Mouse (Mus musculus) MEL (cell line): ENCODE measurements at regions not wholly inside any gene's neighbourhood (a gene's known extent, or its start where the extent isn't known, plus 50 kb on each side); places are given as distances from the start of the nearest gene placed in this dataset.

Experiments used
- DNase-seq: peaks from one replicate; pipeline ENCODE4 v3.0.0; 2011; ENCODE audit warnings: low read depth, low spot score
- H3K27ac ChIP-seq: 2 replicates; pipeline ENCODE4 v1.5.1; 2012; ENCODE audit warnings: low read depth, mild to moderate bottlenecking, control low read depth, low read length, moderate library complexity; ENCODE audit not compliant: control insufficient read depth
- H3K27me3 ChIP-seq, 2 experiments: fragments of 150-350 bp in 1 of 2; sonication (generic) in 1 of 2; 2 replicates each; pipeline ENCODE4 v1.6.1; 2012; ENCODE audit warnings: low read length in 2 of 2, mild to moderate bottlenecking in 2 of 2, improper control_type of control experiment in 1 of 2, moderate library complexity in 1 of 2; ENCODE audit not compliant: insufficient read depth in 2 of 2, control insufficient read depth in 1 of 2
- H3K36me3 ChIP-seq, 2 experiments: 2 replicates each; pipeline ENCODE4 v1.6.1; 2012 to 2014; ENCODE audit warnings: low read length in 2 of 2, improper control_type of control experiment in 1 of 2, inconsistent platforms in 1 of 2, mild to moderate bottlenecking in 1 of 2; ENCODE audit not compliant: insufficient read depth in 2 of 2, control insufficient read depth in 1 of 2
- H3K4me1 ChIP-seq, 2 experiments: fragments of 150-350 bp in 1 of 2; sonication (generic) in 1 of 2; 2 replicates each; pipeline ENCODE4 v1.6.1; 2012; ENCODE audit warnings: low read length in 2 of 2, improper control_type of control experiment in 1 of 2, mild to moderate bottlenecking in 1 of 2; ENCODE audit not compliant: insufficient read depth in 2 of 2, control insufficient read depth in 1 of 2
- H3K4me3 ChIP-seq, 2 experiments: fragments of 150-350 bp in 1 of 2; sonication (generic) in 1 of 2; 2 replicates each; pipeline ENCODE4 v1.5.1; 2012; ENCODE audit warnings: low read depth in 2 of 2, low read length in 2 of 2, mild to moderate bottlenecking in 2 of 2, moderate library complexity in 2 of 2, control low read depth in 1 of 2, improper control_type of control experiment in 1 of 2; ENCODE audit not compliant: control insufficient read depth in 1 of 2, insufficient read depth in 1 of 2
- H3K79me2 ChIP-seq: 2 replicates; pipeline ENCODE4 v1.6.1; 2012; ENCODE audit warnings: mild to moderate bottlenecking, low read length, moderate library complexity; ENCODE audit not compliant: control insufficient read depth, poor library complexity, insufficient read depth
- H3K9ac ChIP-seq: 2 replicates; pipeline ENCODE4 v1.6.1; 2012; ENCODE audit warnings: low read depth, mild to moderate bottlenecking, control low read depth, low read length, moderate library complexity; ENCODE audit not compliant: control insufficient read depth, poor library complexity, severe bottlenecking
- H3K9me3 ChIP-seq: fragments of 150-350 bp; sonication (generic); replicated peaks from 2 replicates; pipeline ENCODE4 v1.6.1; 2012; ENCODE audit warnings: mild to moderate bottlenecking, low read length, improper control_type of control experiment, moderate library complexity; ENCODE audit not compliant: insufficient read depth
- CHD1 ChIP-seq: IDR thresholded peaks from 2 replicates; pipeline ENCODE4 v1.6.1; 2012; ENCODE audit warnings: low read depth, mild to moderate bottlenecking, inconsistent platforms, low read length, improper control_type of control experiment
- CTCF ChIP-seq, 3 experiments: IDR thresholded peaks in 2 of 3; conservative IDR thresholded peaks in 1 of 3; 2 replicates each; pipeline ENCODE4 v1.5.1; 2011 to 2012; ENCODE audit warnings: low read length in 3 of 3, low read depth in 2 of 3, mild to moderate bottlenecking in 2 of 3, improper control_type of control experiment in 1 of 3, inconsistent platforms in 1 of 3, mixed read lengths in 1 of 3, moderate library complexity in 1 of 3; ENCODE audit not compliant: control insufficient read depth in 1 of 3, insufficient read depth in 1 of 3, poor library complexity in 1 of 3, severe bottlenecking in 1 of 3
- EP300 ChIP-seq, 2 experiments: IDR thresholded peaks; 2 replicates each; pipeline ENCODE4 v1.6.1; 2011; ENCODE audit warnings: improper control_type of control experiment in 2 of 2, low read length in 2 of 2, low read depth in 1 of 2, mild to moderate bottlenecking in 1 of 2
- GATA1 ChIP-seq: IDR thresholded peaks from 2 replicates; pipeline ENCODE4 v1.6.1; 2011; ENCODE audit warnings: low read depth, low read length, improper control_type of control experiment
- JUND ChIP-seq: IDR thresholded peaks from 2 replicates; pipeline ENCODE4 v1.6.1; 2011; ENCODE audit warnings: low read depth, mild to moderate bottlenecking, improper control_type of control experiment, low read length
- KAT2A ChIP-seq: conservative IDR thresholded peaks from 2 replicates; pipeline ENCODE4 v1.6.1; 2012; ENCODE audit warnings: low read depth, low read length, improper control_type of control experiment, inconsistent platforms
- MAFK ChIP-seq: IDR thresholded peaks from 2 replicates; pipeline ENCODE4 v1.6.1; 2011; ENCODE audit warnings: low read depth, mild to moderate bottlenecking, low read length, improper control_type of control experiment, borderline replicate concordance
- MAX ChIP-seq: IDR thresholded peaks from 2 replicates; pipeline ENCODE4 v1.6.1; 2011; ENCODE audit warnings: low read length, improper control_type of control experiment
- MAZ ChIP-seq: IDR thresholded peaks from 2 replicates; pipeline ENCODE4 v1.6.1; 2012; ENCODE audit warnings: low read depth, mild to moderate bottlenecking, inconsistent platforms, low read length, improper control_type of control experiment
- MYB ChIP-seq: IDR thresholded peaks from 2 replicates; pipeline ENCODE4 v1.6.1; 2011; ENCODE audit warnings: mild to moderate bottlenecking, low read depth, low read length, improper control_type of control experiment
- MYC ChIP-seq: IDR thresholded peaks from 2 replicates; pipeline ENCODE4 v1.6.1; 2011; ENCODE audit warnings: low read depth, mild to moderate bottlenecking, low read length, improper control_type of control experiment, moderate library complexity
- POLR2AphosphoS2 ChIP-seq: IDR thresholded peaks from 2 replicates; pipeline ENCODE4 v1.6.1; 2011; ENCODE audit warnings: low read length, improper control_type of control experiment
- RCOR1 ChIP-seq: IDR thresholded peaks from 2 replicates; pipeline ENCODE4 v1.6.1; 2012; ENCODE audit warnings: low read depth, mild to moderate bottlenecking, inconsistent platforms, low read length, improper control_type of control experiment
- TCF12 ChIP-seq: IDR thresholded peaks from 2 replicates; pipeline ENCODE4 v1.6.1; 2014; ENCODE audit warnings: low read depth, mild to moderate bottlenecking, inconsistent platforms, low read length, improper control_type of control experiment, moderate library complexity
- UBTF ChIP-seq: IDR thresholded peaks from 2 replicates; pipeline ENCODE4 v1.6.1; 2012; ENCODE audit warnings: low read depth, mild to moderate bottlenecking, inconsistent platforms, low read length, improper control_type of control experiment, moderate library complexity, borderline replicate concordance; ENCODE audit not compliant: insufficient read depth
- ZC3H11A ChIP-seq: IDR thresholded peaks from 2 replicates; pipeline ENCODE4 v1.6.1; 2012; ENCODE audit warnings: low read depth, mild to moderate bottlenecking, inconsistent platforms, low read length, improper control_type of control experiment
- ZKSCAN1 ChIP-seq: IDR thresholded peaks from 2 replicates; pipeline ENCODE4 v1.6.1; 2012; ENCODE audit warnings: low read depth, mild to moderate bottlenecking, inconsistent platforms, low read length, improper control_type of control experiment, moderate library complexity
- ZMIZ1 ChIP-seq: IDR thresholded peaks from 2 replicates; pipeline ENCODE4 v1.6.1; 2012; ENCODE audit warnings: low read depth, mild to moderate bottlenecking, inconsistent platforms, low read length, improper control_type of control experiment, moderate library complexity
- ZNF384 ChIP-seq: IDR thresholded peaks from 2 replicates; pipeline ENCODE4 v1.6.1; 2012; ENCODE audit warnings: low read depth, mild to moderate bottlenecking, inconsistent platforms, low read length, improper control_type of control experiment

GRCm38 (mm10) chr8:49186853-49187252 is 343.1 kb upstream of the Tenm3 start:
- Histone ChIP-seq H3K9me3 (no peaks in the 10 kb centered on the region), H3K79me2 (no peaks in the 10 kb centered on the region), H3K27ac (no peak overlapping the region), H3K9ac (no peak overlapping the region), H3K4me1 (no peaks in the 10 kb centered on the region), H3K4me3 (no peak overlapping the region), H3K27me3 (no peaks in the 10 kb centered on the region), H3K36me3 (no peaks in the 10 kb centered on the region)
- TF ChIP-seq RCOR1 (no peak), UBTF (no peak), CTCF (IDR thresholded peaks at IDR 0.05 in 2 of 3, conservative IDR thresholded peaks at IDR 0.05 in 1 of 3; ENCODE audit: control insufficient read depth in 1 of 3, insufficient read depth in 1 of 3, low read depth in 2 of 3, low read length in 3 of 3, poor library complexity in 1 of 3, severe bottlenecking in 1 of 3) (no peak), ZKSCAN1 (no peak), KAT2A (no peak)
- no peak for DNase-seq

- TF ChIP-seq ZKSCAN1 (no peak), GATA1 (no peak), ZMIZ1 (no peak), CHD1 (no peak), KAT2A (no peak), POLR2AphosphoS2 (no peak), MAZ (no peak), ZC3H11A (no peak), MYB (no peak), ZNF384 (no peak), TCF12 (no peak), UBTF (no peak), MAX (no peak), JUND (no peak), EP300 (IDR thresholded peaks at IDR 0.05; ENCODE audit: low read depth in 1 of 2, low read length in 2 of 2) (no peak), MYC (no peak), MAFK (no peak)
- TF ChIP-seq, all 39 proteins: peak for 0
- H3K79me2 ChIP-seq, result no peaks in the 10 kb centered on the region
- H3K9ac ChIP-seq, result no peak overlapping the region
- H3K27ac ChIP-seq, result no peak overlapping the region
- H3K4me3 ChIP-seq, result no peak overlapping the region
- no peaks in the 10 kb centered on the region for H3K9me3 ChIP-seq
- no peaks in the 10 kb centered on the region for H3K36me3 ChIP-seq
- DNase-seq, result no peak
- H3K4me1 ChIP-seq, result no peaks in the 10 kb centered on the region
- no peaks in the 10 kb centered on the region for H3K27me3 ChIP-seq
These were observed 331.6 kb upstream of the Tenm3 start for GRCm38 (mm10) chr8:49175386-49175785.
